Mouse (Mus musculus) erythroblast, embryonic 14.5 days (primary cell): ENCODE measurements around the gene Pdk3. TPM values are rescaled to one million over a fixed set of nuclear protein-coding genes. Genes with fewer than 3 reads are reported as not detected.

ENCODE experiments used
- H3K27me3 ChIP-seq: 2 replicates; pipeline ENCODE4 v1.6.1; 2012; ENCODE audit warnings: inconsistent platforms; ENCODE audit not compliant: control insufficient read depth
- H3K36me3 ChIP-seq: 2 replicates; pipeline ENCODE4 v1.6.1; 2012; ENCODE audit warnings: mild to moderate bottlenecking, inconsistent platforms; ENCODE audit not compliant: control insufficient read depth
- H3K4me1 ChIP-seq: 2 replicates; pipeline ENCODE4 v1.6.1; 2012; ENCODE audit warnings: inconsistent platforms; ENCODE audit not compliant: control insufficient read depth
- H3K4me3 ChIP-seq: replicated peaks from 2 replicates; pipeline ENCODE3; 2012; ENCODE audit warnings: moderate library complexity, mild to moderate bottlenecking, inconsistent platforms
- H3K9me3 ChIP-seq: 2 replicates; pipeline ENCODE4 v1.6.1; 2012; ENCODE audit warnings: low read length, inconsistent platforms, mixed read lengths; ENCODE audit not compliant: control insufficient read depth
- GATA1 ChIP-seq: IDR thresholded peaks from 2 replicates; pipeline ENCODE4 v1.6.1; 2012; ENCODE audit warnings: low read length, inconsistent platforms, mixed read lengths
- TAL1 ChIP-seq: IDR thresholded peaks from 3 replicates; pipeline ENCODE4 v1.6.1; 2012; ENCODE audit warnings: low read length, inconsistent platforms, mixed read lengths
- polyA plus RNA-seq: library from polyadenylated mRNA; stranded (reverse); fragments of >175 nt; gene quantifications from 2 replicates; pipeline ENCODE4 v1.2.3, GENCODE M21; 2012

Gene Pdk3
- polyA plus RNA-seq, 1 experiment: 1.7 TPM

- Histone ChIP-seq H3K9me3 (peaks cover 3% of the 10 kb centered on the region), H3K36me3 (peaks cover 39% of the 10 kb centered on the region), H3K4me3 (no peak overlapping the region), H3K27me3 (peaks cover 2% of the 10 kb centered on the region; the same call in 1 of the 2 replicates), H3K4me1 (peaks cover 3% of the 10 kb centered on the region; the same call in 1 of the 2 replicates)
- no peak for TF ChIP-seq GATA1
- no peak for TF ChIP-seq TAL1
Measured at GRCm38 (mm10) chrX:93808040-93808439, 24.0 kb downstream of the Pdk3 start.

GRCm38 (mm10) chrX:93793168-93793567 is 38.8 kb downstream of the Pdk3 start:
- no peaks in the 10 kb centered on the region for H3K27me3 ChIP-seq
- H3K9me3 ChIP-seq: no peaks in the 10 kb centered on the region
- no peak overlapping the region for H3K4me3 ChIP-seq
- H3K4me1 ChIP-seq: peaks cover 10% of the 10 kb centered on the region
- peaks cover 14% of the 10 kb centered on the region for H3K36me3 ChIP-seq
- TF ChIP-seq GATA1 (no peak), TAL1 (no peak)

- Histone ChIP-seq H3K4me1 (peaks cover 10% of the 10 kb centered on the region), H3K27me3 (no peaks in the 10 kb centered on the region), H3K9me3 (no peaks in the 10 kb centered on the region), H3K36me3 (peaks cover 12% of the 10 kb centered on the region), H3K4me3 (no peak overlapping the region)
- TF ChIP-seq TAL1 (no peak), GATA1 (no peak)
Measured at GRCm38 (mm10) chrX:93789562-93789961, 42.4 kb downstream of the Pdk3 start.

- no peaks in the 10 kb centered on the region for H3K27me3 ChIP-seq
- TF ChIP-seq GATA1 (no peak), TAL1 (no peak)
- peaks cover 7% of the 10 kb centered on the region for H3K36me3 ChIP-seq
- H3K4me1 ChIP-seq: no peaks in the 10 kb centered on the region
- H3K9me3 ChIP-seq: no peaks in the 10 kb centered on the region
- H3K4me3 ChIP-seq: no peak overlapping the region
Measured at GRCm38 (mm10) chrX:93760770-93761169, 71.2 kb downstream of the Pdk3 start.

GRCm38 (mm10) chrX:93756867-93757455 is 75.0 kb downstream of the Pdk3 start:
- Histone ChIP-seq H3K36me3 (peaks cover 5% of the 10 kb centered on the region), H3K9me3 (0 out of 2 replicates have a peak, but pooled peaks cover 3% of the 10 kb centered on the region), H3K4me3 (no peak overlapping the region), H3K4me1 (peaks cover 4% of the 10 kb centered on the region), H3K27me3 (no peaks in the 10 kb centered on the region)
- TF ChIP-seq GATA1 (no peak), TAL1 (no peak)

GRCm38 (mm10) chrX:93755210-93755842 is 76.7 kb downstream of the Pdk3 start:
- H3K36me3 ChIP-seq: peaks cover 8% of the 10 kb centered on the region
- no peak for TF ChIP-seq TAL1
- TF ChIP-seq GATA1: no peak

GRCm38 (mm10) chrX:93750566-93750965 is 81.4 kb downstream of the Pdk3 start:
- no peak overlapping the region for H3K4me3 ChIP-seq
- 0 out of 2 replicates have a peak, but pooled peaks cover 3% of the 10 kb centered on the region for H3K9me3 ChIP-seq
- H3K4me1 ChIP-seq: peaks cover 46% of the 10 kb centered on the region
- peaks cover 50% of the 10 kb centered on the region for H3K36me3 ChIP-seq
- TF ChIP-seq GATA1: peak; percentile 77
- TF ChIP-seq TAL1: peak; percentile 67
- H3K27me3 ChIP-seq: no peaks in the 10 kb centered on the region; the same call in 1 of the 2 replicates

More at GRCm38 (mm10) chrX:93755210-93755842, 76.7 kb downstream of the Pdk3 start:
- Histone ChIP-seq H3K27me3 (no peaks in the 10 kb centered on the region), H3K4me1 (peaks cover 20% of the 10 kb centered on the region), H3K9me3 (0 out of 2 replicates have a peak, but pooled peaks cover 3% of the 10 kb centered on the region), H3K4me3 (no peak overlapping the region)

GRCm38 (mm10) chrX:93749165-93749564 is 82.8 kb downstream of the Pdk3 start:
- Histone ChIP-seq H3K36me3 (peaks cover 62% of the 10 kb centered on the region), H3K4me3 (no peak overlapping the region), H3K4me1 (peaks cover 46% of the 10 kb centered on the region), H3K9me3 (0 out of 2 replicates have a peak, but pooled peaks cover 3% of the 10 kb centered on the region), H3K27me3 (no peaks in the 10 kb centered on the region; the same call in 1 of the 2 replicates)
- TF ChIP-seq TAL1 (no peak), GATA1 (no peak)

- H3K4me3 ChIP-seq: no peak overlapping the region
- peaks cover 90% of the 10 kb centered on the region for H3K36me3 ChIP-seq
- no peak for TF ChIP-seq GATA1
- TF ChIP-seq TAL1: no peak
- no peaks in the 10 kb centered on the region for H3K9me3 ChIP-seq
- peaks cover 29% of the 10 kb centered on the region for H3K4me1 ChIP-seq
- no peaks in the 10 kb centered on the region for H3K27me3 ChIP-seq
Measured at GRCm38 (mm10) chrX:93732975-93733748, 98.8 kb downstream of the Pdk3 start.
